Mouse (Mus musculus) kidney, embryonic 14.5 days (tissue): ENCODE results near the gene Sash1. TPM values are rescaled to one million over a fixed set of nuclear protein-coding genes. Genes with fewer than 3 reads are reported as not detected.

Experiments
- ATAC-seq: fragments of 200-750 bp; cut with Nextera tagmentation; 2 replicates; pipeline ENCODE4 v1.8.0; 2017; ENCODE audit warnings: moderate number of reproducible peaks, mild to moderate bottlenecking, moderate TSS enrichment, moderate library complexity; ENCODE audit not compliant: low FRiP score, low TSS enrichment
- H3K27ac ChIP-seq: fragments of 300-500 bp; sonication (generic); 2 replicates; pipeline ENCODE4 v1.5.1; 2014; ENCODE audit warnings: low read depth, mild to moderate bottlenecking, low read length, moderate library complexity, mixed read lengths
- H3K27me3 ChIP-seq: fragments of 300-500 bp; sonication (generic); 2 replicates; pipeline ENCODE4 v1.6.1; 2014; ENCODE audit warnings: mild to moderate bottlenecking, low read length; ENCODE audit not compliant: control insufficient read depth, insufficient read depth
- H3K36me3 ChIP-seq: fragments of 300-500 bp; sonication (generic); 2 replicates; pipeline ENCODE4 v1.6.1; 2014; ENCODE audit warnings: low read length, mixed read lengths; ENCODE audit not compliant: control insufficient read depth, insufficient read depth
- H3K4me1 ChIP-seq: fragments of 300-500 bp; sonication (generic); 2 replicates; pipeline ENCODE4 v1.6.1; 2014; ENCODE audit warnings: low read length, mixed read lengths; ENCODE audit not compliant: control insufficient read depth, insufficient read depth
- H3K4me2 ChIP-seq: fragments of 300-500 bp; sonication (generic); replicated peaks from 2 replicates; pipeline ENCODE4 v1.6.1; 2014; ENCODE audit warnings: low read depth, mild to moderate bottlenecking, low read length
- H3K4me3 ChIP-seq: fragments of 300-500 bp; sonication (generic); 2 replicates; pipeline ENCODE4 v1.5.1; 2014; ENCODE audit warnings: mild to moderate bottlenecking, low read length
- H3K9ac ChIP-seq: fragments of 300-500 bp; sonication (generic); 2 replicates; pipeline ENCODE4 v1.6.1; 2014; ENCODE audit warnings: low read depth, mild to moderate bottlenecking, low read length, moderate library complexity
- H3K9me3 ChIP-seq: fragments of 300-500 bp; sonication (generic); 2 replicates; pipeline ENCODE4 v1.6.1; 2016; ENCODE audit warnings: low read length; ENCODE audit not compliant: control insufficient read depth
- WGBS: fragments of 180-500 bp; shearing (Covaris S2); extraction: QIAGEN DNeasy Blood & Tissue Kit; methylation state at CpG from one replicate; pipeline ENCODE4 v1.1.7; 2014; 5-methylcytosine and 5-hydroxymethylcytosine counted together
- polyA plus RNA-seq: library from polyadenylated mRNA; unstranded; fragments of >200 nt; fragmentation: Nextera tagmentation; extraction: Ambion mirVana; gene quantifications from 2 replicates; pipeline ENCODE4 v1.2.1, GENCODE M21; 2014

Gene Sash1
- polyA plus RNA-seq, 1 experiment from 2014 or later, result 5.5 TPM

DNA sequence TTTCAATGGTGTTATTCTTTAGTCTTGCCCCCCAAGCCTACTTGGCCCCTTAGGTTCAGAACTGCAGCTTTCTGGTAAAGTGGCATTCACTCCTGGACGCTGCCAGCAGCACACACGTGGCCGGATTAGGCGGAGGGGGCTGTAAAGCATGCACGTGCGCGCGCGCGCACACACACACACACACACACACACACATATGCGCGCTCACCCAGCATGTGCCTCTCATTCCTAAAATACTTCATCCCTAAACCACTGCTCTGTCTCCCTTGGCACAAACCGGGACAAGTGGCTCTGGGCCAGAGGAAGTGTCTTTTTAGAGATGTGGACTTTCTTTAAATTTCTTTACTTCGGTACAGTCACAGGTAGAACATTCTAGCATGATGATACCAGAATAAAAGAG is 72.6 kb downstream of the Sash1 start:
- 92% methylated on average over 14 of the region's 14 CpGs for WGBS
- no peak for ATAC-seq
- H3K9ac ChIP-seq, result no peak overlapping the region
- no peak overlapping the region for H3K27ac ChIP-seq
- H3K36me3 ChIP-seq, result peaks cover 3% of the 10 kb centered on the region; the same call in 1 of the 2 replicates
- peaks cover 4% of the 10 kb centered on the region for H3K4me1 ChIP-seq
- no peak overlapping the region for H3K4me3 ChIP-seq
- no peaks in the 10 kb centered on the region for H3K27me3 ChIP-seq
- no peaks in the 10 kb centered on the region for H3K9me3 ChIP-seq
- no peak overlapping the region for H3K4me2 ChIP-seq

DNA sequence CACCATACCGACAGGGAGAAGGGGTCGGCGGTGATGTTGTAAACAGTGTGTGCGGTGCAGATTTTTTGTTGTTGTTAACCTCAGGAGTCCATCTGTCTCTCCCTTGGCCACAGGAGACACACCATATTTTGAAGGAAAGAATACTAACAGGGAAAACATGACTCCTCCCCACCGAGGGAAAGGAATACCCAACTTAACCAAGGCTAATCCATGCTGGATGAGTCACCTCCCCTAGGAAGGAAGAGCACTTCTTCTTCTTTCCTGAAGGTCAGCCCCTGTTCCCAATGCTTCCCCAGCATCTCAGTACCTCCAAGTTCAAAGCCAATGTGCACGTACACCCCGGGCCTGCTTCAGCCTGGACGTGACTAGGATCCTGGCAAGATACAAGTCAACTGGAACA is 73.1 kb downstream of the Sash1 start:
- peaks cover 3% of the 10 kb centered on the region; the same call in 1 of the 2 replicates for H3K36me3 ChIP-seq
- no peak overlapping the region for H3K9ac ChIP-seq
- H3K4me3 ChIP-seq, result no peak overlapping the region
- ATAC-seq, result no peak
- no peak overlapping the region for H3K4me2 ChIP-seq
- no peak overlapping the region for H3K27ac ChIP-seq
- no peaks in the 10 kb centered on the region for H3K9me3 ChIP-seq
- H3K4me1 ChIP-seq, result peaks cover 4% of the 10 kb centered on the region; the same call in 1 of the 2 replicates
- H3K27me3 ChIP-seq, result no peaks in the 10 kb centered on the region
- 81% methylated on average over 8 of the region's 8 CpGs for WGBS

DNA sequence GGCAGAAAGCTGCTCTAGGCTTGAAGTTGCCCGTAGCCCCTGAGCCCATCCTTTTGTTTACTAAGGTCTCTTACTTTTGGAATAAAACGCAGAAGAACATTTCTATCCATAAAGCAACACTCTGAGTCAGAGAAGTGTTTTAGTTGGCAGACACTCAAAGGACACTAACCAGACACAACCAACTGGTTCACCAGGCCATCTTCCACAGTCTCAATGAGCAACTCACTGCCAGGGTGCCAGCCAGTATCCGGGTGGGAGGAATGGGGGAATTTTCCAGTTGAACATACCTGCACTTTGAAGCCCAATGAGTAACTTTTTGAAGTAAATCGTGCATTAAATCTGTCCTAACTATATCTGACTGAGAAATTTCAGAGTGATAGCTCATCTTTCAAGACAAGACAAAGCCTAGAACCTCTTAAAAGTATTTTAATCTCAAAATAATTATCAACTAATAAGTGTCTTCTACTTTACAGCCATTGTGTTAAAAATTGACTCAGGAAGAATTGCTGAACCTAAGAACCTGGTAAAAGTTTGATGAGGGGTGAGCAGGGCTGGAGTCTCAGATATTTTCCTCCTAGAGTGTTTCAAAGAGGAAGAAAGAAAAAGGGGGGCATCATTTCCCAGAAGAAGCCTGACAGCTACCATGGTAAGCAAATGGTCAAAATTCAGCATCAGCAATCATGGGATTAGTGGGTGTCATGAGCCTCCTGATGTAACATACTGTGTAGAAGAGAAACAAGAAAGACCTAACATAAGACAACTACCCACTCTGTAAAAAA is 74.4 kb downstream of the Sash1 start:
- Histone ChIP-seq H3K27me3 (no peaks in the 10 kb centered on the region), H3K4me2 (no peak overlapping the region), H3K4me3 (no peak overlapping the region), H3K27ac (no peak overlapping the region), H3K36me3 (peaks cover 3% of the 10 kb centered on the region; the same call in 1 of the 2 replicates), H3K9ac (no peak overlapping the region), H3K4me1 (peaks cover 4% of the 10 kb centered on the region; the same call in 1 of the 2 replicates), H3K9me3 (no peaks in the 10 kb centered on the region)
- ATAC-seq, result no peak
- 89% methylated on average over 4 of the region's 4 CpGs for WGBS

DNA sequence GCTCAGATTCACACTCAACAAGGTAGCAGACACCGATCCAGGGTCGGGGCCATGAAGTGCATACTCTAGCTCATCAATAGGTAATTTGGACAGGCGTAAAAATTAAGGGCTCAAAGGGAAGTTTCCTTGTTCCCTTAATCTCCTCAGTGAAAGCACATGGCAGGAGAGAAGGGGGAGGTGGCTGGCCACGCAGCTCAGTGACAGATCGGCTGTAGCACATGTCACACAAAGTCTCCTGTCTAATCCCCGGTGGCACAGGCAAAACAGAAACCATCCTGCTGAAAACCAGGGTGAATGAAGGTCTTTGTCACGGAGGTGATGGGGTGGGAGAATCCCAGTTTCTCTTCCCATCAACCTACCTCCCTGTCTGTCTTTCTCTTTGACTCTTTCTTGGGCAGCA is 75.4 kb downstream of the Sash1 start:
- Histone ChIP-seq H3K9me3 (no peaks in the 10 kb centered on the region), H3K4me2 (no peak overlapping the region), H3K27me3 (no peaks in the 10 kb centered on the region), H3K4me1 (peaks cover 4% of the 10 kb centered on the region; the same call in 1 of the 2 replicates), H3K4me3 (no peak overlapping the region), H3K36me3 (peaks cover 3% of the 10 kb centered on the region; the same call in 1 of the 2 replicates), H3K9ac (no peak overlapping the region), H3K27ac (no peak overlapping the region)
- ATAC-seq, result no peak
- WGBS, result 70% methylated on average over 7 of the region's 7 CpGs

DNA sequence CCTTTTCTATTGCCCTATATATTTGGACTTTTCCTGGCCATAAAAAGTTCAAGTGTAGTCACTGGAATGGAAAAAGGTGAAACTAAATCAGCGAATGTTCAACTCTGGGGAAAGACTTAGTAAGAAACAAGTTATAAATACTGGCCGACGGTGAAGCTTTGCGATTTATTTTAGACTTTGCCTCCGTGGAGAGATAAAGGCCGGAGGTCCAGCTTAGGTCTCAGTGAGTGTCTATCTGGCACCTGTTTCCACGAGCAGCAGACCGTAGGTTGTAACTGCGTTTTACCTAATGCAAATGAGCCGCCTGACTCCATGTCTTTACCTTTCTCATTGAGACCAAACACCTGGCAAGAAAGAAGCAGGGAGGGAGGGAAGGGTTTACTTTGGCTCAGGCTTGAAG is 77.5 kb downstream of the Sash1 start:
- 62% methylated on average over 10 of the region's 10 CpGs for WGBS
- H3K4me2 ChIP-seq, result no peak overlapping the region

DNA sequence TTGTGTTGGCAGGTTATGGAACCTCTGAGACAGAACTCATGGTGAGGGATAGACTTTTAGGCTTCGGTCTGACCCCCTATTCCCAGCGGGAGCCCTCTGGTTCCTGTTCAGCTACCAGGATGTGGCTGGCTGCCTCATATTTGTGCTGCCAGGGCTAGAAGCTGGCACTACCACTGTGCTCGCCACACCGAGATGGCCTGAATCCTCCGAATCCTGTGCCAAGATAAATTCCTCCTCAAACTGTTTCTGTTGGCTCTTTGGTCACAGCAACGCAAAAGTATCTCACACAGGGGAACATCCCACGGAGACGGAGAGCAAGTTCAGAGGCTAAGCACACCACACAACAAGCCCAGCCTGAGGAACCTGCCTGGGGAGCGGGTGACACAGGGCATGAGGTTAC is 78.3 kb downstream of the Sash1 start:
- ATAC-seq, result no peak
- WGBS, result 82% methylated on average over 9 of the region's 9 CpGs
- H3K9me3 ChIP-seq, result no peaks in the 10 kb centered on the region
- H3K27ac ChIP-seq, result no peak overlapping the region
- no peak overlapping the region for H3K4me3 ChIP-seq
- no peaks in the 10 kb centered on the region for H3K27me3 ChIP-seq
- H3K4me1 ChIP-seq, result peaks cover 5% of the 10 kb centered on the region
- peaks cover 3% of the 10 kb centered on the region; the same call in 1 of the 2 replicates for H3K36me3 ChIP-seq
- H3K9ac ChIP-seq, result no peak overlapping the region
- no peak overlapping the region for H3K4me2 ChIP-seq

More for the DNA sequence above, 77.5 kb downstream of the Sash1 start:
- H3K9ac ChIP-seq, result no peak overlapping the region
- no peak overlapping the region for H3K4me3 ChIP-seq
- H3K9me3 ChIP-seq, result no peaks in the 10 kb centered on the region
- H3K27ac ChIP-seq, result no peak overlapping the region
- H3K4me1 ChIP-seq, result peaks cover 5% of the 10 kb centered on the region
- no peaks in the 10 kb centered on the region for H3K27me3 ChIP-seq
- ATAC-seq, result no peak
- peaks cover 3% of the 10 kb centered on the region; the same call in 1 of the 2 replicates for H3K36me3 ChIP-seq

DNA sequence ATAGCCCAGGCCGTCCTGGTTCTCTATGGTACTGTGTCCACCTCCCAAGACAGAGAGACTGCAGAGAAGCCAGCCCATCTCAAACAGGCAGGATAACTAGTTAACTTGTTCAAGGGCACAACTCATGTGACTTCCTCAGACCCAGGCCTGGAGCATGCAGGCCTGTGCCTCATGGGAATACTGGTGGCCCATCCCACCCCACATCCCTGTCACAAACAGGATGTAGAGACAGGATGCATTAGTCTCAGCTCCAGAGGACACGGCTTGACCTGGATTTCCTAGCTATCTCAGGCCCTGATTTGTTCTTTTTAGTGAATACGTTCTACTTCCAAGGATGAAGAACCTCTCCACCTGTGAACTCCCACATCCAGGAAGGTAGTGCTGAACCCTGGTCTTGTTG is 80.5 kb downstream of the Sash1 start:
- H3K27ac ChIP-seq, result no peak overlapping the region

DNA sequence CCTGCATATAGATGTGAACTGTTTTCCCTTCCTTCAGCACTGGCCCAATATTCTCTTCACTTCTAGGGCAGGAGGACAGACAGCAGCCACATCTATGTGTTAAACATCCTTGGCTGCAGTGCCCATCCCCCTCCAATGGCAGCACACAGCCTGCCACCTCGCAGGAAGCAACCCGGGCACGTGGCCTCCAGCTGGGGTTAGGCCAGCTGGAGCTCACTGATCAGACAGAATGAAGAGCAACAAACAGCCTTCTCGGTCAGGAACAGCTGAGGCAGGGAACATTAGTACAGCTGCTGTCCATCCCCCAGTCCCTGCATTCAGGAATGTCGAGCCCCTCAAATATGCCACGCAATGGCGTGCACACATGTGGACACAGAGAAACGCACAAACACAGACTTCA is 81.6 kb downstream of the Sash1 start:
- Histone ChIP-seq H3K27me3 (no peaks in the 10 kb centered on the region), H3K9ac (no peak overlapping the region), H3K9me3 (0 out of 2 replicates have a peak, but pooled peaks cover 3% of the 10 kb centered on the region), H3K36me3 (0 out of 2 replicates have a peak, but pooled peaks cover 3% of the 10 kb centered on the region), H3K27ac (no peak overlapping the region), H3K4me2 (no peak overlapping the region), H3K4me1 (peaks cover 8% of the 10 kb centered on the region), H3K4me3 (no peak overlapping the region)
- no peak for ATAC-seq
- 43% methylated on average over 8 of the region's 8 CpGs for WGBS

More for the DNA sequence above, 80.5 kb downstream of the Sash1 start:
- no peak; the same call in 1 of the 2 replicates for ATAC-seq
- no peak overlapping the region for H3K4me3 ChIP-seq
- H3K4me2 ChIP-seq, result no peak overlapping the region
- H3K27me3 ChIP-seq, result no peaks in the 10 kb centered on the region
- no peaks in the 10 kb centered on the region for H3K9me3 ChIP-seq
- peaks cover 8% of the 10 kb centered on the region for H3K4me1 ChIP-seq
- WGBS, result 84% methylated on average over 3 of the region's 3 CpGs
- H3K36me3 ChIP-seq, result no peaks in the 10 kb centered on the region
- H3K9ac ChIP-seq, result no peak overlapping the region

DNA sequence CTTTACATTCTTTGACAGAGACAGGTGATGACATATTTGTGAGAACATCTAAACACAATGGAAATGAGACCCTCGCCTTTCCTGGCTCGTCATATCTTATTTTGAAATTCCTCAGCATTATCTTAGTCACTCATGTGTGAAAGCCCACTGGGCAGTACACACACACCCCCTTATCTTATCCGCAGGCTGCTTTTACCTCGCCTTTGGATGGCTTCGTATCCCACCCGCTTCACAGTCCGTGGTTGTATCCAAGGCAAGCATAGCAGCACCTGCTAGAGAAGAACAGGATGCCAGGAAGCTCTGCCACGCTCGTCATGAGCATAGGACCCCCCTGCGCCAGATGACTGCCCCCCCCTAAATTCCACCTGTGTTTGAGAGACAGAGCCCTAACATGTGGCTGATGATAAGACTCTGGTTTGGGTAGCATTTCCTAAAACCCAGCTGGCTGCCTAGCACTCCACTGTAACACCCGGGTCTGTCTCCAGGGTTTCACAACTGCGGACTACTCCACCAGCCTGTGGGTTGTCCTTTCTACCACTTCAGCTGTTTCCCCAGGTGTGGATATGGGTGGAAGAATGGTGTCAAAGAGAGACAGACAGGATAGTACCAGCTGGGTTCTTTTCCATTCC is 84.0 kb downstream of the Sash1 start:
- WGBS, result 77% methylated on average over 12 of the region's 12 CpGs
- Histone ChIP-seq H3K36me3 (peaks cover 4% of the 10 kb centered on the region; the same call in 1 of the 2 replicates), H3K9me3 (0 out of 2 replicates have a peak, but pooled peaks cover 5% of the 10 kb centered on the region), H3K9ac (no peak overlapping the region), H3K27me3 (no peaks in the 10 kb centered on the region), H3K4me2 (no peak overlapping the region), H3K4me3 (no peak overlapping the region), H3K27ac (no peak overlapping the region), H3K4me1 (peaks cover 8% of the 10 kb centered on the region)
- no peak for ATAC-seq
